Mouse (Mus musculus) neural tube, embryonic 13.5 days (tissue): ENCODE data around the gene Fkbp11. TPM values are rescaled to one million over a fixed set of nuclear protein-coding genes. Genes with fewer than 3 reads are reported as not detected.
"Not testable (repeated sequence)": the region's sequence is repeated elsewhere in the genome, so short reads cannot be mapped to it uniquely, and the experiment has no call there.

Experiments used
- ATAC-seq: fragments of 200-750 bp; cut with Nextera tagmentation; 2 replicates; pipeline ENCODE4 v1.8.0; 2017; ENCODE audit warnings: low read depth, mild to moderate bottlenecking, moderate TSS enrichment, moderate library complexity
- H3K27ac ChIP-seq: fragments of 300-500 bp; sonication (generic); replicated peaks from 2 replicates; pipeline ENCODE4 v1.5.1; 2015; ENCODE audit warnings: moderate library complexity, mild to moderate bottlenecking, inconsistent platforms
- H3K27me3 ChIP-seq: fragments of 300-500 bp; sonication (generic); 2 replicates; pipeline ENCODE4 v1.6.1; 2015; ENCODE audit warnings: mild to moderate bottlenecking, inconsistent platforms
- H3K36me3 ChIP-seq: fragments of 300-500 bp; sonication (generic); 2 replicates; pipeline ENCODE4 v1.6.1; 2015; ENCODE audit warnings: mild to moderate bottlenecking, inconsistent platforms
- H3K4me1 ChIP-seq: fragments of 300-500 bp; sonication (generic); replicated peaks from 2 replicates; pipeline ENCODE4 v1.6.1; 2015; ENCODE audit warnings: inconsistent platforms
- H3K4me2 ChIP-seq: fragments of 300-500 bp; sonication (generic); 2 replicates; pipeline ENCODE4 v1.6.1; 2015; ENCODE audit warnings: inconsistent platforms, mild to moderate bottlenecking, moderate library complexity
- H3K4me3 ChIP-seq: fragments of 300-500 bp; sonication (generic); 2 replicates; pipeline ENCODE4 v1.5.1; 2015; ENCODE audit warnings: mild to moderate bottlenecking, inconsistent platforms
- H3K9ac ChIP-seq: fragments of 300-500 bp; sonication (generic); 2 replicates; pipeline ENCODE4 v1.6.1; 2015; ENCODE audit warnings: moderate library complexity, mild to moderate bottlenecking, inconsistent platforms
- H3K9me3 ChIP-seq: fragments of 300-500 bp; sonication (generic); 2 replicates; pipeline ENCODE4 v1.6.1; 2016; ENCODE audit warnings: inconsistent platforms
- whole genome bisulfite sequencing: fragments of 180-500 bp; shearing (Covaris S2); methylation state at CpG from one replicate; pipeline ENCODE4 v1.1.7; 2015; 5-methylcytosine and 5-hydroxymethylcytosine counted together
- polyA plus RNA-seq: library from polyadenylated mRNA; unstranded; fragments of >200 nt; fragmentation: Nextera tagmentation; extraction: Ambion mirVana; gene quantifications from 2 replicates; pipeline ENCODE4 v1.2.1, GENCODE M21; 2015

The Fkbp11 gene
- polyA plus RNA-seq, 1 experiment from 2014 or later = 8.1 TPM

DNA sequence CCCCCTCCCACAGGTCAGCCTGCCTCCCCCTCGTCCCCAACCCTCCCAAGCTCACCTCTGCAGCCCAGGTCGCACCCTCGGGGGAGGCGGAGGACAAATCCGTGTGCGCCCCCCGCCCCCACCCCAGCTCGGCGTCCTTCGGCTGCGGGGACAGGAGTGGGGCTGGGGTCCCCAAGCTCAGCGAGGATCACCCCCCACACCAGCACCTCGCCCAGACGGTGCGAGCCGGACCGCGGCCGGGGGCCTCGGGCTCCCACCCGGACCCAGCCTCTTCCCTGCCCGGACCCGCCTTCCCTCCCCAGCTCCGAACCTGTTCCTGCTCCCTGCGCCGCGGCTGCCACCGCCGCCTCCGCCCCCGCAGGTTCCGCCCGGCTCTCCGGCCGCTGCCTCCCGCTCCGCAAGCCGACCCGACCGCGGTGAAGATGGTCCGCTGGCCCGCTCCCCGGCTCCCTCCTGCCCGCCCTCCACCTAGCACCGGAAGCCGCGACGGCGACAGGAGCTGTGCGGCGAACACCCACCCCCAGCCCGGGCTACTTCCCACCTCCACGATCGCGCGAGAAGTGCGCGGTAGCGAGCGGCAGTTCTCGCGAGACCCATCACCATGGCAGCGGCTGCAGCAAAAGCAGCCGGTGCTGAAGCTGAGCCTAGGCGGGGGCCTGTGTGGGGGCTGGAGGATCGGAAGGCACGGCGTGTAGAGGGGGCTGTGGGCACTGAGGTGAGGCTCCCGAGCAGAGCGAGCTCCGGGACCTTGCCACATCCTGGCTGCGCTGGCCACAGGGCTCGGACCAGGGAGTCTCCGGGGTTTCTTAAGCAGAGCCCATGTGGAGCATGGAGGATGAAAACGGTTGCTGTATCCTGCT is 34.9 kb upstream of the Fkbp11 start, which contains the start of gene Arf3:
Arf3 (minus strand) TSS at position 545 of the 860 bp plus-strand sequence.
- Histone ChIP-seq H3K36me3 (peaks cover 20% of the 10 kb centered on the region), H3K9ac (peak within 1 kb of the TSS; percentile 97), H3K4me3 (peak within 1 kb of the TSS; percentile 99), H3K4me1 (peaks cover 29% of the 10 kb centered on the region), H3K27me3 (peaks cover 29% of the 10 kb centered on the region), H3K27ac (peak within 1 kb of the TSS; percentile 94), H3K4me2 (peak within 1 kb of the TSS; percentile 77), H3K9me3 (no peaks in the 10 kb centered on the region)
- WGBS = under 1% methylated on average over 76 of the region's 76 CpGs
- ATAC-seq = peak; percentile 97

DNA sequence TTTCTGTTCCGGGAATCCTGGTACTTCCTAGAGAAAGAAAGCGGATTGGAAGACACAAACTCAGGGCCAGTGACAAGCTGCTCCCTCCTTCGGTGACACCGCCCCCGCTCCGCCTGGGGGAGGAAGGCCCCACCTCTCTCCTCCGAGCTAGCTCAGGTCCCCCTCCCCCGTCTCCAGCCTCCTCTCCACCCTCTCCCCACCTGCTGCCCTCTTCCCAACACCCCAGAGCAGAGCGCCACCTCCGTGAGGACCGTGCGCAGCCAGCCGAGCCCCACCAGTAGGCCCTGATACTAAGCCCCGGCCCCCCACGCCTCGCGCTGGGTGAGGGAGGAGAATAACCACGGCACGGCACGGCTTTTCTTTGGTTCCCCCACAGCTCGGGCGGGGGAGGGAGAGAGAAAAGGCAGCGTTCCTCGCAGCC is 34.2 kb upstream of the Fkbp11 start:
- Histone ChIP-seq H3K4me1 (peaks cover 29% of the 10 kb centered on the region), H3K4me3 (peak overlapping the region; percentile 99), H3K9me3 (no peaks in the 10 kb centered on the region), H3K27me3 (peaks cover 26% of the 10 kb centered on the region), H3K27ac (peak overlapping the region; percentile 94), H3K36me3 (peaks cover 22% of the 10 kb centered on the region), H3K9ac (peak overlapping the region; percentile 97), H3K4me2 (peak overlapping the region; percentile 77)
- WGBS = under 1% methylated on average over 22 of the region's 24 CpGs
- peak; percentile 74 for ATAC-seq

DNA sequence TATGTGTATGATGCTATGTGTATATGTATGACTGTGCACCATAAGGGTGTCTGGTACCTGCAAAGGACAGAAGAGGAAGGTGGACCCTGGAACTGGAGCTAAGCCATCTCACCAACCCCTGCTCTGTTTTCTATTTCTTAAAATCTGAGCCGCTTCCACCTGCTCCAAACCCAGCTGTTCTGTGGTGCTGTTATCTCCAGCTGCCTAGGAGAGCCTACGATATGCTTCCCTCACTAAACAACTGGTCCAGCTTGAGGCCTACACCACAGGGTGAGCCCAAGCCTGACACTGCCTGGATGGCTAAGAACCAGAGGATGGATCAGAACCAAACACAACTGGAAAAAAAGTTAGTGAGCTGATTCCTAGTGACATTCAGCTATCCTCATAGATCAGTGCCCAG is 26.1 kb upstream of the Fkbp11 start:
- 90% methylated on average over 2 of the region's 2 CpGs for WGBS
- no peak for ATAC-seq

DNA sequence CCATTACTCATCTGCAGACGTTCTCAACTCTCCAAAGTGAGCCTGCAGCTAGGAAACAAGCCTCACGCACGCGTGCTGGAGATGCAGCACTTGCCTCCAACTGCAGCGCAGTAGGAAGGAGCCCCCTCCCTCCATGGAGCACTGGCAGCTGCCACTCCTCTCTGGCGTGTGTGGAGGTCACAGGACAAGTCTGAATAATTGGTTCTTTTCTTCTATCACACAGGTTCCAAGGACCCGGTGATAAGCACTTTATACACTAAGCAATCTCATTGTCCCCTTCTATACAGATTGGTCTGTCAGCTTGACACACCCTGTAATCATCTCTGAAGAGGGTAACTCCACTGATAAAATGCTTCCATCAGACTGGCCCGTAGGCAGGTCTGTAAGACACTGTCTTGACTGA is 25.0 kb upstream of the Fkbp11 start:
- Histone ChIP-seq H3K4me3 (no peak overlapping the region), H3K4me2 (no peak overlapping the region), H3K36me3 (peaks cover 11% of the 10 kb centered on the region; the same call in 1 of the 2 replicates), H3K4me1 (peaks cover 8% of the 10 kb centered on the region), H3K27me3 (no peaks in the 10 kb centered on the region), H3K9ac (no peak overlapping the region), H3K27ac (no peak overlapping the region), H3K9me3 (no peaks in the 10 kb centered on the region)
- ATAC-seq = no peak
- 76% methylated on average over 8 of the region's 8 CpGs for WGBS

More for the DNA sequence above, 26.1 kb upstream of the Fkbp11 start:
- Histone ChIP-seq H3K9ac (no peak overlapping the region), H3K36me3 (peaks cover 21% of the 10 kb centered on the region), H3K27ac (no peak overlapping the region), H3K4me2 (no peak overlapping the region), H3K9me3 (no peaks in the 10 kb centered on the region), H3K4me3 (no peak overlapping the region), H3K4me1 (peaks cover 4% of the 10 kb centered on the region; the same call in 1 of the 2 replicates), H3K27me3 (no peaks in the 10 kb centered on the region)

DNA sequence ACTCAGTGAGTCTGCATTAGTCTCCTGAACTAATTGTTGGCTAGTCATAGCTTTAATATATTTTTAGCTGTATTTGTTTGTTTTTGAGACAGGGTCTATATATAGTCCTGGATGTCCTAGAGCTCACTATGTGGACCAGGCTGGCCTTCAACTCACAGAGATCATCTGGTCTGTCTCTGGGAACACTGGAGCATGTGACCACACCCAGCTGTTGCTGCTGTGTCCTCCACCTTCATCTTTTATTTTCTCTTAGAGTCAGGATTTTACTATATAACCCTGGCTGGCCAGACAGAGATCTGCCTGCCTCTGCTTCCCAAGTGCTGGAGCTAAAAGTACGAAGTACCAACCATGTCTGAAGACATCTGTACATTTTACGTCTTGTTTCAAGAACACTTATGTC is 21.1 kb upstream of the Fkbp11 start:
- Histone ChIP-seq H3K4me3 (no peak overlapping the region), H3K9me3 (no peaks in the 10 kb centered on the region), H3K36me3 (no peaks in the 10 kb centered on the region), H3K27ac (no peak overlapping the region), H3K27me3 (no peaks in the 10 kb centered on the region), H3K4me1 (peaks cover 9% of the 10 kb centered on the region), H3K4me2 (no peak overlapping the region), H3K9ac (no peak overlapping the region)
- no peak for ATAC-seq
- WGBS = 94% methylated on average over 2 of the region's 2 CpGs

DNA sequence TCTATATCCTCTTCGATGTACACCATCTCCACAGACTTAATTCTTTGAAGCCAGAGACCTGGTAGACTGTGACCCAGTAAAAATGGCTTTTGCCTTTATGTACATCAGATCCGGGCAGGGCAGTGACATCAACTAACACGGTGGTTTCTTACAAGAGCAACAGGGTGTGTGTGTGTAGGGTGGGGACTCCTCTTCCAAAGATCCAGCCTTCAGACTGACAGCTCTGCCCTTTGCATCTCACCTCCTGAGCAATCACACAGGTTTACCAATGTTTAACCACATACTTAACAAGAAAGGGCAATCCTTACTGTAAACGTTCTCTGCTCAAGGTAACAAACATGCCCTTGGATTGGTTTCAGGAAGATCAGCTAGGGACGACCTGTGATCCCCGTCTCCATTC is 19.3 kb upstream of the Fkbp11 start:
- peaks cover 5% of the 10 kb centered on the region for H3K36me3 ChIP-seq
- no peak overlapping the region for H3K4me3 ChIP-seq
- H3K27me3 ChIP-seq = no peaks in the 10 kb centered on the region
- ATAC-seq = no peak
- H3K9ac ChIP-seq = no peak overlapping the region
- peaks cover 9% of the 10 kb centered on the region for H3K4me1 ChIP-seq
- WGBS = 86% methylated on average over 6 of the region's 6 CpGs
- H3K9me3 ChIP-seq = no peaks in the 10 kb centered on the region
- no peak overlapping the region for H3K27ac ChIP-seq
- no peak overlapping the region for H3K4me2 ChIP-seq

DNA sequence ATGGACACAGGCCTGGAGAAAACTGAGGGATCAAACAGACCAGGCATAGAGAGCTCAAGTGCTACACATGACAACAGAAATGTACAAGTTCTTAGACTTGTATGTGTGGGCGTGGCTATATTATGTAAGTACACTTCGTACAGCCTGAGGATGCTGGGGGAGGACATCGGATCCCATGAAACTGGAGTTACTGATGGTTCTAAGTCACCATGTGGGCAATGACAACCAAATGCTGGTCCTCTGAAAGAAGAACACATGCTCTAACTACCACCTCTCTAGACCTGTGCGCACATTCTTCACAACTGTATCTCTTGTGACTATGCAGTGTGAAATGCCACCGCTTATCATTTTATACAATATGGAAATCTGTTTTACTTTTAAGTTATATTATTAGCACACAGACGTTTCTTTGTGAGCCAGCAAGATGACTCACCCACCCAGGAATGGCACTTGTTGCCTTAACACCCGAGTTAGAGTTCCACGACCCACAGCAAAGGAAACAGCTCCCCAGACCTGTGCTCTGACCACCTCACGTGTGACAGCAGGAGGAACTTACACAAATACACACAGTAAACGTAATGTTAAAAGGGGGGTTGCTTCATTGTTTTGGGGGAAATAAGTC is 18.5 kb upstream of the Fkbp11 start:
- no peak for ATAC-seq
- H3K4me3 ChIP-seq = no peak overlapping the region

DNA sequence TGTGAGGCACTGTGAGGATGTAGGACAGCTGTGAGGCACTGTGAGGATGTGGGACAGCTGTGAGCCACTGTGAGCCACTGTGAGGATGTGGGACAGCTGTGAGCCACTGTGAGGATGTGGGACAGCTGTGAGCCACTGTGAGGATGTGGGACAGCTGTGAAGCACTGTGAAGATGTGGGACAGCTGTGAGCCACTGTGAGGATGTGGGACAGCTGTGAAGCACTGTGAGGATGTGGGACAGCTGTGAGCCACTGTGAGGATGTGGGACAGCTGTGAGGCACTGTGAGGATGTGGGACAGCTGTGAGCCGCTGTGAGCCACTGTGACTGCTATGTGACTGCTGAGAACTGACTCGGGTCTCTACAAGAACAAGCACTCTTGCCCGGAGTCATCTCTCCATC is 15.9 kb upstream of the Fkbp11 start:
- H3K4me1 ChIP-seq, H3K9me3 ChIP-seq, H3K27me3 ChIP-seq, H3K4me3 ChIP-seq, H3K27ac ChIP-seq, H3K9ac ChIP-seq, ATAC-seq, H3K4me2 ChIP-seq: not testable (repeated sequence)
- 84% methylated on average over 3 of the region's 3 CpGs for WGBS
- peaks cover 39% of the 10 kb centered on the region for H3K36me3 ChIP-seq

More for the DNA sequence above, 18.5 kb upstream of the Fkbp11 start:
- WGBS = 86% methylated on average over 10 of the region's 10 CpGs
- no peak overlapping the region for H3K27ac ChIP-seq
- H3K4me1 ChIP-seq = peaks cover 9% of the 10 kb centered on the region
- no peaks in the 10 kb centered on the region for H3K9me3 ChIP-seq
- peaks cover 14% of the 10 kb centered on the region for H3K36me3 ChIP-seq
- H3K27me3 ChIP-seq = no peaks in the 10 kb centered on the region
- no peak overlapping the region for H3K9ac ChIP-seq
- no peak overlapping the region for H3K4me2 ChIP-seq

DNA sequence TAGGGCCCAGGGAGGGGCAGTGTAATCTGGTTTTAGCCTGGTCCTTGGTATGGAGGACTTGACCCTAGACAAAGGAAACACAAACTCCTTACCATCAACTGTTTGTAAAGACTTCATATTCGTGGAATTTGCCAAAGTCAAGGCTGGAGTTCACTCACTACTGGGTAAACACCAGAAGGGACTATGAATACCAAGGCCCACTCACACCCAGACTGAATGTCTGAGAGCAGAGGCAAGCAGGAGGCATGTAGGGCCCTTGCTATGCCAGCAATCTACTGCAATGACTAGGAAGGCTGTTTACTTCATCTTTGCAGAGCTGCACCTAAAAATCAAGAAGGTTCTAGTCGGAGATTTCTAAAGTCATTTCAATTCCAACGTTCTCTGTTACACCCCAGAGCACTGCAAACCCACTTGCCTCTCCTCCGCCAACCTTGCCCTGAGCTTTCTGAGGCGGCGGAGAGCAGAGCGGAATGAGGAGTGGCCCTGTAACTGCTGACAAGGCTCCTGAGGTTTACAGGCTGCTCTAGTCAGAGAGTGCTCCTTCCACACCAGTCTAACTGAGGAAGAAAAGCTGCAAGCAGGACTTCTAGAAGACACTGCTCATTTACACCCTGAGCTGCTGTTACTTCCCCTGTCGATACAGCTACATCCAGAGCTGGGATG is 14.9 kb upstream of the Fkbp11 start:
- H3K9ac ChIP-seq = no peak overlapping the region
- no peak overlapping the region for H3K4me2 ChIP-seq
- peaks cover 4% of the 10 kb centered on the region for H3K4me1 ChIP-seq
- WGBS = 88% methylated on average over 8 of the region's 8 CpGs
- no peak overlapping the region for H3K4me3 ChIP-seq
- peaks cover 47% of the 10 kb centered on the region for H3K36me3 ChIP-seq
- no peaks in the 10 kb centered on the region for H3K27me3 ChIP-seq
- H3K27ac ChIP-seq = no peak overlapping the region
- no peak for ATAC-seq
- H3K9me3 ChIP-seq = no peaks in the 10 kb centered on the region

DNA sequence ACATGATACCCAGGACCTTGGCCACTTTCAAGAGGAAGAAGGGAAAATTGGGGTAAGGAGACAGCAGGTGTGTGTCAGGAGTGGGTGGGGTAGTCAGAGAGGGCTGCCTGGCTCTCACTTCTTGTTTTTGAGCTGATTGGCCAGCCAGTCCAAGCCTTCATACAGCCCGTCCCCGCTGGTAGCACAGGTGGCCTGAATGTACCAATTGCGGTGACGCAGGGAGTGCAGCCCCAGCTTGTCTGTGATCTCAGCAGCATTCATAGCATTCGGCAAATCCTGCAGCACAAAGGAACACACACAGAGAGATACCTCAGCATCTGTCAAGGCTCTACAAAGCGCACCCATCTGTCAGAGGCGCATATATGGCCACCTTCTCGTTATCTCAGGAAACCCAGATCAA is 12.2 kb upstream of the Fkbp11 start:
- Histone ChIP-seq H3K4me2 (no peak overlapping the region), H3K36me3 (peaks cover 71% of the 10 kb centered on the region), H3K9ac (no peak overlapping the region), H3K4me3 (no peak overlapping the region), H3K27ac (no peak overlapping the region), H3K9me3 (no peaks in the 10 kb centered on the region), H3K27me3 (no peaks in the 10 kb centered on the region), H3K4me1 (no peaks in the 10 kb centered on the region)
- no peak for ATAC-seq
- 91% methylated on average over 8 of the region's 8 CpGs for WGBS

DNA sequence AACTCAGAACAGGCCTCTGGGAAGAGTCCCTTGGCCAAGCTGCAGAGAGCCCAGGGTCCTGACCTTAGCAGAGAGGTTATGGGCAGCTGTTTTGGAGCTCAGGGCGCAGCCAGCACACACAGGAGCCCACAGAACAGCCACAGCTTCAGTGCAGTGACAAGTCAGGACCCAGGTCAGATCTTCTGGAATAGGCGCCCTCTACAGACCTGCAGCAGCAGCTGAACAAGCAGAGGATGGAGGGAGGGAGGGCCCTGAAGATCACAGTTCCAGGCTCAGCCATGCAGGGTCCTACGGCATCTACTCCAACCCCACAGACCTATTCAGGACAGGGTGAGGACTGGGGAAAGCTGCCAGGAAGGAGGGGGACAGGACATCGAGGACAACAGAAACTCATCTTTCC is 10.8 kb upstream of the Fkbp11 start:
- Histone ChIP-seq H3K9ac (no peak overlapping the region), H3K27ac (no peak overlapping the region), H3K9me3 (no peaks in the 10 kb centered on the region), H3K4me1 (no peaks in the 10 kb centered on the region), H3K4me2 (no peak overlapping the region), H3K36me3 (peaks cover 78% of the 10 kb centered on the region), H3K4me3 (no peak overlapping the region), H3K27me3 (no peaks in the 10 kb centered on the region)
- ATAC-seq = no peak
- 66% methylated on average over 4 of the region's 4 CpGs for WGBS

DNA sequence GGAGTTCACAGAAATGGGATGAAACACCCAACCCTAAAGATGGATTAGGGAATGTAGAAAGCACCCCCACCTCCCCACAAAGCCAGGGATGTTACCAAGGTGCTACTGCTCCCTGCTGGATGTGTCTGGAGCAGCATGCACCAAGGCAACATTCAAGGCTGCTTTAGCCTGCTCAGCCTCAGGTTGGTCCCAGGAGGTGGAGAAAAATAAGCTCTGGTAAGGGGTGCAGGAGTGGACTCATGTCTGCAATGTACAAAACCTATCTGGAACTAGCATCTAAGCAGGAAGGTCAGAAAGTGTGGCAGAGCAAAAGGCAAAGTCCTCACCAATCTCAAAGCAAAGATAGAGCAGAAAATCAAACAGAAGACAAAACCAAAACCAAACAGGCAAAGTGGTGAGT is 9.9 kb upstream of the Fkbp11 start:
- H3K36me3 ChIP-seq = peaks cover 78% of the 10 kb centered on the region
- ATAC-seq = no peak
- no peak overlapping the region for H3K4me3 ChIP-seq
- no peaks in the 10 kb centered on the region for H3K4me1 ChIP-seq
- H3K27me3 ChIP-seq = no peaks in the 10 kb centered on the region
- no peak overlapping the region for H3K27ac ChIP-seq
- no peaks in the 10 kb centered on the region for H3K9me3 ChIP-seq
- H3K9ac ChIP-seq = no peak overlapping the region
- no peak overlapping the region for H3K4me2 ChIP-seq
